Mouse (Mus musculus) ES-Bruce4 (cell line): Measurements from ENCODE around the gene Nkrf.

Experiments
- CTCF ChIP-seq: IDR thresholded peaks from one replicate; pipeline ENCODE4 v1.8.1; 2011; ENCODE audit warnings: low read depth, low read length
- EP300 ChIP-seq: IDR thresholded peaks from 2 replicates; pipeline ENCODE4 v1.6.1; 2011; ENCODE audit warnings: low read depth, low read length; ENCODE audit not compliant: insufficient read depth
- POLR2A ChIP-seq: IDR thresholded peaks from one replicate; pipeline ENCODE4 v1.8.1; 2011; ENCODE audit warnings: low read length; ENCODE audit not compliant: insufficient read depth

DNA sequence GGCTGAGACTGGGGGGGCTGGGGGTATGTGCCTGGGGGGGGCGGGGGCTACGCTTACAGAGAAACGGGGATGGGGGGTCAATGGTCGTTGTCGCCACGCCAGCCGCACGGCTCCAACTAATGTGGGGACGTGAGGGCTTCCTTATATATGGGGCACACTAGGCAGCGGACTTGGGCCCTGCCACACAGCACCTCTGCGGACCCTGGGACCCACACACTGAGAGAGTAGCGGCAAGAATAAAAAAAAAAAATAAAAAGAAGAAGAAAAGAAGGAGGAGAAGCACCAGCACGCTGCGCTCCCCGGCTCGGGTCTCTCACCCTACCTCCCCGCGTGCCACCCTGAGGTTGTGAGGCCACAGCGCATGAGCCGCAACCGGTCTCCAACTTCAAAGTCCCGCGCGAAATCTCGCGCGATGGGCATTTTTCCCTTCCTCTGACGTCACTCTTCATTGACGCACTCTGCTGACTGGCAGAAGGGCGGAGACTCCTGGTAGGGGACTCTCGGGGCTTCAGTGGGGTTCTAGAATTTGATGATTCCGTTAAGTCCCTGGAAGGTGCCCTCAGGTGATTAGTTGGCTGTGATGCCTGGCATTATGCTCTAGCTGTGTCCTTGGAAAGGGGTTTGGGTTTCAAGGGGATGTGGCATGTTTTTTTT is 543 bp upstream of the Nkrf start:
- peak; percentile 67 for TF ChIP-seq POLR2A
- TF ChIP-seq CTCF: no peak
- no peak for TF ChIP-seq EP300
